Mouse (Mus musculus) right cerebral cortex, postnatal 10 days (tissue): ENCODE measurements around the gene Plekha8.

Experiments used
- DNase-seq, 2 experiments: peaks; one replicate each; pipeline ENCODE4 v3.0.0; 2021; ENCODE audit warnings: low spot score in 2 of 2

Gene Plekha8

DNA sequence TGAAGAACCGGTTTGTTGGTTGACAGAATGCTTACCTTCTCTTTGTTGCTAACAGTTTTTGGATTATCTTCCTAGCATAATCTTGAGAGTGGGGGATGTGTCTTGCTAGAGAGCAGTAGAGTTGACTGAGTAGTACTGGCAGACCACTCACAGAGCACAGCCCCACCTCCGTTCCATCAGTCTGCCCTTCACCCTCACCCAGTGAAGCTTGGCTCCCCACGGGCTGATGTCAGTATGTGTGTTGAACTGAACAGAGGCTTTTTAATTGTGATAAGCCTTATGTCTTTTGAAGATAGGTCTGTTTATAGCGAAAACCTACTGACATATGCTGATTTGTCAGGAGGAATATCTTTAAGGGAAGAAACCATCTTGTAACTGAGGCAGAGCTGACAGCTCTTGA, 48.3 kb downstream of the Plekha8 start:
- no peak for DNase-seq

DNA sequence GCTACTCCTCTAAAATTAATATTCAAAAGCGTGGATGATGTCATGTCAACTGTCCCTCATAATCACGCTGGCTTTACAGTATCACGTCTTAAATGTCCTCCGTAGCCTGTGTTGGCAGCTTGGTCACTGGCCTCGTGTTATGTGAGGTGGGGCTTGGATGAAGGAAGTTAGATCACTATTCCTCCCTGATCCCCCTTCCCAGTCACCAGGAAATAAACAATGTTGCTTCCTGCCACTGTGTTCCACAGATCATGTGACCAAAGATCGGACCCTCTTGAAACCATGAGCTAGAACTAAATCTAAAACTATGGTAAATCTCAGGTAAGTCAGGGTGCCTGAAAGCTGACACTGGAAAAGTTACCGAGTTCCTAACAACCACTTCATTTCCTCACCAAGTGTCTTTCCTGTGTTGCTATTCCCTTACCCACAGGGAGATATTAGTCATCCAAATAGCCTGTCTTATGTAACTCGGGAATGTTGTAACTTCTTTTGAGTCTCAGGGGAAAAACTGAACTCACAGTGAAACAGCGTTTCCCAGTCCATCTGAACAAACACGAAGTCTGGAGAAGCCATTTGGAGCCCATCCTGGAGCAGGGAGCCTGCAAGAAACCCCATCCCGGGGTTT, 60.7 kb downstream of the Plekha8 start:
- no peak for DNase-seq

DNA sequence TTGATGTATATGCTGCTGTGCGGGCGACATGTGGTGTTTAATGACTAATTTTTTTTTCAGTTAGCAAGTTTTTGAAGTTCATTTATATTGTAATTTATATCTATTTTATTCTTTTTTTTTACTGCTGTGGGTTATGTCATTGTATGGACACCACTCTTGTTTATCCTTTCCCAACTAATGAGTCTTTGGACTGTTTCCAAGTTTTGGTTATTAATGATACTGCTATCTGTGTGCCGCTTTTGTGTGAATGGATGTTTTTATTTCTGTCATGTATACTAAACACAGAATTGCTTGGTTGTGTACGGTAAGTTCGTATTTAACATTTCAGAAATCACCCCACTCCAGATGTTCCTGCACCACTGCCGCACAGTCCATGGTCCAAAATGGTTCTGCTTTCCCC, 63.0 kb downstream of the Plekha8 start:
- no peak for DNase-seq

DNA sequence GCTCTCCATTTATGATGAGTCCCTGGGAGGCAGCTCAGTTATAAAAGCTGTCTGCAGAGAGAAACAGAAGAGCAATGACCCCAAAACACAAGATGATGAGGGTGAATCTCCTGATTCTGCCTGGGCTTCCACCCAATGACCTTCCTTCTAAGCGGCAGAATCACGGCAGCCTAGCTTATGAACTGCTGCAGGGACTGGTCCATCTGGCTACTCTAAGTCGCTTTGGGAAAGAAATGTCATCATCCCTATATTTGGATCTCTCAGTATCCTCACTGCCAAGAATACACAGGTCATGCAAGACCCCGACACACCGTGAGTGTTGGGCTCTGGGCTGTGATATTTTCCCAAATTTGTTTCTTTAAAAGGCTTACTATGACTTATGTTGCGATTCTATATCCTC, 75.0 kb downstream of the Plekha8 start:
- DNase-seq, result no peak

DNA sequence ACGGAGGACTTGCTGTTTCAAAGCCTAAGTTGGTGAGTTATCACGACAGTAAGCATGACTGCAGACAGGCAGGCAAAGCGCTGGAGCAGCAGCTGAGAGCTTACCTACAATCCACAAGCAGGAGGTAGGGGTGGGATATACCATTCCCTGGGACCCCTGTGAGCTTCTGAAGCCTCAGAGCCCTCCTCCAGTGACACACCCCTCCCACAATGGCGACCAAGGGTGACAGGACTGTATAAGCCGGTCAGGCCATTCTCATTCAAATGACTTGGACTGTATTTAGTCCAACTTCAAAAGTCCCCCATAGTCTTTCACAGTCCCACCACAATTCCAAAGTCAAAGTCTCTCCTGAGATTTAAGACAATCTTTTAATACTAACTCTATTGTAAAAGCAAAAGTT, 78.0 kb downstream of the Plekha8 start:
- no peak for DNase-seq

DNA sequence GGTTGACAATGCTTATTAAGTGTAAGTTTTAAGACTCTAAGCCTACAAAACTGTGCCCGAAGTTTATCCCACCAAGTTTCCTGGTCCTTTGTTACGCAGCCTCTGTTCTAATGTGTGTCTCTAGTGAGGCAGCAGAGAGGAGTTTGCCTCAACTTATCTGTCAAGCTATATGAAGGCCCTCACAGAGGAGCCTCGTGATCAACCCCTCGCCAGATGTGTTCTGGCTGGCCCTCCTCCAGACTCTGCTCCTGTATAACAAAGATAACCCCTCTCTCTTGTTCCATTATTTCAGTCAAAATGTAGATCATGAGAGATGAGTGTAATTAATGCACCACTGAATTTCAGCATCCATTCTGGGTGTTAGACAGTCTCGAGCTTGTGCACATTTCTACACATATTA, 84.8 kb downstream of the Plekha8 start:
- DNase-seq, result no peak

DNA sequence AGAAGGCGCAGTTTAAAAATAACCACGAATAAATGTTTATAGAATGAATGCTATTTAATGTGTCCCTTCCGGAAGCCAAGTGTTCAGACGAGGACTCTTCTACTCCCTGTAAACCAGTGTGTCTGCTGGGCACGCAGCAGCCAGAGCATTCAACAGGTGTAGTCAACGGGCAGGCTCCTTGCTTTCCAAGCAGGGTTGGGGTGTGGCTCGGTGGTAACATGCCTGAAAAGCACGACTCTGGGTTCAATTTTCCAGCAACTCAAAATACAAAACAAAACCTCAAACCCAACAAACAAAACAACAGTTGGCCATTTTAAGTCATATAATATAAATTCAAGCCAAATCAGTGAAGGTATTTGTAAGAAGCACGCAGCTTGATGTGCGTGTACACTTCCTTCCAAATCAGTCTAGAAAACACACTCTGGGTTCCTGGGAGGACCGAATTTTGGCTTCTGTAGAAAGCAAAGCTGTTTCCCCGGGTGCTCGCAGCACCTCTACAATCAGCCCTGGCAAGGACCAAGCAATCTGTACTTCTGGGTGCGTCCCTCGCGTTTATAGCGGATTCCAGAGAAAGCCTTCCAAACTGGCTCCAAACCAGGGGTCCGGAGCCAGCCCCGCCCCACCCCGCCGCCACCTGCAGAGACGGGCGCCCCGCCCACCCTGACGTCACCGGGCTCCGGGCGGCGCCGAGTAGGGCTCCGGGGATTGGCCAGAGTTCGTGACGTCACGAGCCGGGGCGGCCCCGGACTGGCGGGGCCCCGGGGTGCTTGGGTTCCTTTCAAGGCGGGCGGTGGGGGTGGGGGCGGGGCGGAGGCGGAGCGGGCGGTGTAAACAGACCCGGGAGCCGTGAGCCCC, 86.2 kb downstream of the Plekha8 start, which contains the start of gene Mturn:
Gene Mturn, plus strand, starts transcription at position 734 of the 855 bp plus-strand sequence.
- DNase-seq, result peak; percentile 98 to 99

DNA sequence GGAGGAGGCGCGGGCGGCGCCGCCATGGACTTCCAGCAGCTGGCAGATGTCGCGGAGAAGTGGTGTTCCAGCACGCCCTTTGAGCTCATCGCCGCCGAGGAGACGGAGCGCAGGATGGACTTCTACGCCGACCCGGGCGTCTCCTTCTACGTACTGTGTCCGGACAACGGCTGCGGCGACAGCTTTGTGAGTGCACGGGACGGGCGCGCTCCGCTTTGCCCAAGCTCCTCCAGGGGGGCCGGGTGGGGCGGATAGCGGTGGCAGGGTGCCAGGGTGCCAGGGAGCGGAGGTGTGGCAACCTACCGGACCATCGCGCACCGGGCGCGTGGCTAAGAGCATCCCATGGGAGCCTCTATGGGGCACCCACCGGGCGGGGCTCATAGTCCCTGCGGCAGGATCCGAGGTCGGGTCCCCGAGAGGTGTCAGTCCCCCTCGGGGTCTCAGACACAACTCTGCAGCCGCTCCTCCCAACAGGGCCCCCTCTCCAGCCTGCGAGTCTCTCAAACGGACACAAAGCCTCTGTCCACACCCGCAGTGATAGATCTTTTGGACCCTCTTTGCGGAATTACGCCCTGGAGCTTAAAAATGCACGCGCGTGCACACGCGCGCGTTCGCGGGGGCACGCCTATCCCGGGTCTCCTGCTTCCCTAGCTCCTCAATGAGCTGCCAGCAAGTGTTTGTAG, 87.0 kb downstream of the Plekha8 start:
- DNase-seq, result peak in 1 of 2 experiments; percentile 63

DNA sequence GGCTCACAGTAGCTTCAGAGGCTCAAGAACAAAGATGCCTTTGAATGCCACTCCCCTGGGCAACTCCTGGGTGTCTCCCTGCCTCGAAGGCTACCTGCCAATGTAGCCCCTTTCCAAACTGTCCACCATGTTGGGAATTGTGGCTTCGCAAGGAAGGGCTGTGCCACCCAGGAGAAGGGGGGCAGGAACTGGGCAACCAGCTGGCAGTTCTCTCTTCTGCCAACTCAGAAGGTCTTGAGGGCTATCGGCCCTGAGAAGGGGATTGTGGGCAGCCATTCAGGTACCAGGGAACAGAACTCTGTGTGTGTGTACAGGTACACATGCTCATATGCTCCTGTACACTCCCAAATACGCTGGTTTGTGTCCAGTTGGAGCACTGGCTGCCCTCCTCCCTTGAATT, 89.2 kb downstream of the Plekha8 start:
- DNase-seq, result no peak

DNA sequence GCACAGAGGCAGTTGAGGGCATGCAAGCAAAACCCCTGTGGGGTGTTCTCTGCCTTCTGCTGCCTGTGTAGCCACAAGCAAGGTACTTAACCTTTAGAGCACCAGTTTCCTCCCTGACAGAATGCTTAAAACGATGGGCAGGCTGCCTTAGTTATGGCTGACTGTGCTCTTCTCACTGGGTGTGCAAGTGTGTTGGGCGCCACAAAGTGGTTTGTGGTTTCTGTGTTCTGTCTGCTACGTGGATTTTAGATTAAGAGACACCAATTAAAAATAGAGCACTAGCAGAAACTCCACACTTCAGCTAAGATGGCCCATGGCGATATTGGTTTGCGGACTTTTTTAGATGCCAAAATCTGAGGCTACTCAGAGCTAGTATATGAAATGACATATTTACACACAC, 90.2 kb downstream of the Plekha8 start:
- DNase-seq, result no peak

DNA sequence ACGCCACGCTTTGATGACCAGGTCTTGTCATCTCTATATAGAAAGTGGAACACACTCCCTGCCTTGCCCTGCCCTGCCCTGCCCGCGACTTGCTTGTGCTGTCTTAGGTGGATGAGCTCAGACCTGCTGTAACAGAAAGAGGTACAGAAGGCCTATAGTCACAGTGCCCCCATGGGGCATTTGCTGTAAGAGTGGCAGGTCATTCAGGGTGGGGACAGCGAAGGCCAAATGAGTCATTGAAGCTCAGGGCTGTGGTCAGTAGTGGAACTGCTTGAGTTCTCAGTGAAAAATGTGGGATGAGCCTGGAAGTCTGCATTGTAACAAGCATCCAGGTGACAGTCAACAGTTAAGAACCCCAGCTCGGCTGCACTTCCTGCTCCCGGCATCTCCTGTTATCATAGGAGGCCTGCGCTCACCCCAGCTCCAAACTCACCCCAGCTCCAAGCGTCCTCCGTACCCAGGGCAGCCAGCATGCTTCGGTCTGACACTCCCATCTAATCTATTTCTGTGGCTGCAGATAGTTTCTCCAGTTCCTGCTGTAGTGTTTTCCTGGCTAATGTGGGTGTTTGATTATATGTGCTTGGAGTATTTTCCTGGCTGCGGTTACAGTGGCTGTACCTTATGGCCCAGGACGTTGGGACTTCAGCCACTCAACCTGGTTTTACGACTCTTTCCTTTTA, 90.9 kb downstream of the Plekha8 start:
- no peak for DNase-seq

DNA sequence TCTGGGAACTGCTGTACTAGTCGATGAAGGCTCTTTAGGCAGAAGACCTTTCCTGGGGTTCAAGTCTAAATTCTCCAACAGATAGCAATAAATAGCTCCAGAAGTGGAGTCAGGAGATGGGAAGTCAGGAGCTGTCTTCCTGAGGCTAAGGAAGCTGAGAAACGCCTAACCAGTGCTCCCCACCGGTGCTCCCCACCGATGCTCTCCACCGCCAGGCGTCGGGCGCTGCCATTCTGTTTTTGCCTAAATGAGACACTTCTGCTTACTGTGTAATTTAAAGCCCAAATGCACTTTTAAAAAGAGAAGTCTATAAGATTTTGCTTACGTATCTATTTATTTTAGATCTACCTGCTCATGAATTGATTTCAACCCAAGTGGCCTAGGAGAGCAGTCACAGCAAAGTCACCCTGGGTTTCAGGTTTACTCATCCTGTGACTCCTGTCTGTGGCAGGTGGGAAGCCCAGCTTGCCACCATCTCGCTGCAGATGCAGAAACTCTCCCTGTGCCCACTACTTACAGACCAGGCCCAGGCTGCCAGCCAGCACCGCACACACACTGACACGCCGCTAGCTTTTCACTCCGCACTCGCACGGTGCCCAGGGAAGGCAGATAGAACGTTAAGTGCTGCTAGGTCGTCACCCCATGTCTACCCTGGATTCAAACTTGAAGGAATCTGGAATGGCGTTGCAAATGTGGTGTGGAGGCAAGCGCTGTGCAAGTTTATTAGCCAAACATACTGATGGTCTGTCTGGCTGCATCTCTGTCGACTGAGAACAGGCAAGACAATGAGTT, 92.2 kb downstream of the Plekha8 start:
- peak in 1 of 2 experiments; percentile 18 for DNase-seq

DNA sequence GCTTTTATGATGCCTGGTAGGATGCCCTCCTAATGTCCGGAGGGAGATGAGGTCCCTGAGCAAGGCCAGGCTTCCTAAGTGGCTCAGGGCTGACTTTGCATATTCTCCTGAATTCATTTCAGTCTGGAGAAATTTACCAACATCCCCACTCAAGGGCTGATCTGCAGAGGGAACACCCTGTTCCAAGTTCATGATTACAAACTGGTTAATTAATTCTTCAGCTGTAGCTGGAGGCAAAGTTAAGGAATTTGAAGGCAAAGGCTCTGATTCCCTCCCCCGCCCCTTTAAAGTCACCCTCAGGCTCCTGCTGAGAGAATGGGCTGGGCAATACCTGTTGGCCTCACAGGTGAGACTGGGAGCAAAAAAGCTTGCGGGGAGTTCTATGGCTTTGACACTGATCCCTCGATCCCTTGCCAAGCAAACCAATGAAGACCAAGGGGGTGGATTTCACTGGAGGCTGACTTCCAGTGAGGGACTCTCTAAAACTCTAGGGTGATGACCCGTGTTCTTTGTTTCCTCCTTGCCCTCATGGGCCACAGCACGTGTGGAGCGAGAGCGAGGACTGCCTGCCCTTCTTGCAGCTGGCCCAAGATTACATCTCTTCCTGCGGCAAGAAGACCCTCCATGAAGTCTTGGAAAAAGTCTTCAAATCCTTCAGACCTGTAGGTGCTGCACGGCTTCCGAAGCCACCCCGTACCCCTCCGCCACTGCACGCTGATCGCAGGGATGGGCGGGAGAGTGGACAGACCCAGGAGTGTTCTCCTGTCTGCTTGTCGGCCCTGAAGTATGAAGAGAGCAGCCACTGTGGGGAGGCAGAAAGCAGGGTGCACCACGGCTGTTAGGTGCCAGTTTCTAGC, 93.8 kb downstream of the Plekha8 start:
- DNase-seq, result no peak

DNA sequence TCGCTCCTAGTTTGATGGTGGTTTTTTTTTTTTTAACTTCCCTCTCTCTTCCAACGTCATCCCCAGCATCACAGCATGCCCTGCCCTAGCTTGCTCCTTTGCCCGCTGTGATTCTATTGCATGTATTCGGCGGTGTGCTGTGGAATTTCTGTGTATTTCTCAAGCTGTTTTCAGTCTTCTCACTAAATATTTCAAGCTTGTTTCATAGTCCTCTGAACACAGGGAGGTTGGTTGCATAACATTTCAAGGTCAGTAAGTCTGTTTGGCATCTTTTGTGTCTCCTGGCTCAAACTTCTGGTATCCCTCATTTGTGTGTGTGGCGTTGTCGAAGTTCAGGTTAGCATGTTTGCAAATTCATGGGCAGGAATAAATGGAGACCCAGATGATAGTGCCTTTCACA, 94.8 kb downstream of the Plekha8 start:
- no peak for DNase-seq

DNA sequence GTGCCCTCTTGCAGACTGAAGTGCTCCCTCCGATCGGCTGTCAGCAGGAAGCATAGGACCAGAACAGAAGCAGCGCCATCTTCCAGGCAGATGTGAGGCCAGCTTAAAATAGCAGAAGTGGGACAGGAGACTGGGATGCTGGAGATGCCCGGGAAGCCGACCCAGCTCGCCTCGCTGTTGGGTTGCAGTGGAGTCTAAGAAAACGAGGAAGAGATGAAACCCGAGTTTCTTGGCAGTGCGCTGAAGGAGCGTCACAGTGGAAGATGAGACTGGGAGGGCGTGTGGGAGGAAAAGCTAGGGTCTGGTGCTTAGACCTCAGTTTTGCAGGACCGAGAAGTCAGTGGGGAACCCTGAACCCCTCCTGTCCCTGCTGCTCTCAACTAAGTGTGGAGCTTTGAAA, 95.9 kb downstream of the Plekha8 start:
- DNase-seq, result no peak

DNA sequence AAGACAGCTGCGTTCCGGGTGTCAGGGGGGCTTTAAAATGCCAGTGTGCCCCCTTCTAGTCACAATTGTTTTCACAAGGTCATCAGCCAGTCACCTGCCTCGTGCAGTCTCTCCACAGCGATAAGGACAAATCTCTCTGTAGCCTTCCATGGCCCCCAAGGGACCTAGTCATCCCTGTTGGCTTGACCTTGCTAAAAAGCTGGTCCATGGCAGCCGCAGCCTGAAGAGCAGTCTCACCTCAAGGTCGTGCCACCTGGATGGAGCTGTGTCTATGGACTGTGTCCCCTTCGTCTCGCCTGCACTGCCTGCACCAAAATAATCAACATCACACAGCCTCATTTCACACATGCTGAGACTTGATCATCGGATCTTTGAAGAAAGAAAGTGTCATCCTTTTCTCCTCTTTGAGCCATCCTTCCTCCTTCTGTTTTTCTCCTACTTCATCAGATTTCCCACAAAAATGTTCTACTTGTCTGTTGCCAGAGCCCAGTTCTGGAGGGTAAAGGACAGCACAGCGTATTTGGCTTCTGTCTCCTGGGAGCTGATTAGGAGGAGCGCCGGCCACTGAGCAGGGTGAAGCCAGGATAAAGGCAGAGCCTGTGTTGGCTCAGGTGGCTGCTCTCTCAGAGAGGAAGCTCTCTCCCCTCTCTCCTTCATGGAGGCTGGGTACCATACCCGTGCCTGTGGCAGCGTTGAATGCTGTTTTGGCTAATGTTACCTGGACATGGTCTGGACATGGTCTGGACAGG, 96.6 kb downstream of the Plekha8 start:
- DNase-seq, result no peak

DNA sequence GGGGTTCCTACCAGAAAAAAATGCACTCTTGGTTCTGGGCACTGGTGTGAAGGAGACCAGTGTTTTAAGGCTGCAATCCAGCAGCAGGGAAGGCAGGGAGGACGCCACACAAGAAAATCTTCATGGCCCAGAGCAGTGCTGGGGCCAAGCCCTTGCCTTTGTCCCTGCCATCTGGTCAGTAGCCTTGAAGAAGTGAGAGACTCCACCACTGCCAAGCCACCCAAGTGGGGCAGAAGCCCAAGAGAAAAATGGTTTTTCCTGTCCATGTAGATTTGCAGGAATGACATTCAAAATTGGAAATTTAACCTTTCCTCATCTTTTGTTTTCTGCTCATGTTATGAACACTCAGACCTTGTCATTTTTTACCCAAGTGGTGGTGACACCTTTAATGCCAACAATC, 97.3 kb downstream of the Plekha8 start:
- DNase-seq, result no peak

DNA sequence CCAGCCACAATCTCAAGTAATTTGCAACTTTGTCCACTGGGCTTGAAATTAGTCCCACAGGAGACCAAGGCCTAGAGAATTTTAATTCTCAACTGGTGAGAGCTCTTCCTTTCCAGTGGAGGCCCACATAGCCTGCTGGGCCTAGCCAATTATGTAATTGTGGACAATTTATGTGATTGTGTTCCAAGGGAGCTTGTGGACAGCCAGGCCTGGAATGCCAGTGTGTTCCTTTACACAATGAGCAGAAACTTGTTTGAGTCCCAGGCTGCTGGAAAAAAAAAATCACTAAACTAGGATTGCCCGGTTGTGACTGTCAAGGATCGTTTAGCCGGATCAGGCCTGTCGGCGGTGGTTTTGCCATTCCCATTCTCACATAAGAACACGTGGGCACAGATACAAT, 98.4 kb downstream of the Plekha8 start:
- DNase-seq, result no peak
